Mouse (Mus musculus) thymus, adult 2 months (tissue): Measurements from ENCODE around the gene Mogat2.

ENCODE experiments used
- CTCF ChIP-seq: fragments of 200-500 bp; IDR thresholded peaks from 2 replicates; pipeline ENCODE4 v1.5.1; 2012; ENCODE audit warnings: mild to moderate bottlenecking, control low read depth, low read length, moderate library complexity, borderline replicate concordance; ENCODE audit not compliant: control insufficient read depth, poor library complexity, insufficient read depth; ENCODE audit errors: extremely low read depth
- POLR2A ChIP-seq: fragments of 200-500 bp; IDR thresholded peaks from 2 replicates; pipeline ENCODE4 v1.6.1; 2012; ENCODE audit warnings: mild to moderate bottlenecking, low read length, control low read depth, moderate library complexity; ENCODE audit not compliant: control insufficient read depth, poor library complexity, insufficient read depth; ENCODE audit errors: extremely low read depth

DNA sequence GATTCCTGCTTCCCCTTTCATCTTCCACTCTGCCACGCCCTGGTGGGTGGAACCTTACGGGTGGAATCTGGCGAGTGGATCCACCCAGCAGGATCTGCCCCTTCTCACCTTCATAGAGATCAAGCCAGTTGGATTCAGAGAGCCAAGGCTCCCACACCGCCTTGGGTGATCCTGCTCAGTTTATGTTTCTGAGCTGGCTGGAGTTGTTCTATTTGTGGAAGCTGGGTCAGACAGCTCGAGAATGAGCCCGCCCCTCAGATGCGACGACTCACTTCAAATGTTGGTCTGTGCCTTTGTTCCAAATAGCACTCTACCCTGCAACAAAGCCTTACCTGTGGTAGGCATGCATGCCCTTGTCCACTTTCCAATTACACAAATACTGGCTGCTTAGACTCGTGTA, 33.2 kb upstream of the Mogat2 start:
- TF ChIP-seq CTCF, result no peak
- no peak for TF ChIP-seq POLR2A
